Mouse (Mus musculus) bone marrow, adult 2 months (tissue): ENCODE measurements around the gene Cubn.

Source experiments
- CTCF ChIP-seq: fragments of 200-500 bp; IDR thresholded peaks from 2 replicates; pipeline ENCODE4 v1.5.1; 2011; ENCODE audit warnings: low read length, control low read depth; ENCODE audit not compliant: control insufficient read depth, insufficient read depth
- POLR2A ChIP-seq: fragments of 200-500 bp; IDR thresholded peaks from 2 replicates; pipeline ENCODE4 v1.6.1; 2011; ENCODE audit warnings: low read depth, mild to moderate bottlenecking, control low read depth, low read length, borderline replicate concordance; ENCODE audit not compliant: control insufficient read depth

DNA sequence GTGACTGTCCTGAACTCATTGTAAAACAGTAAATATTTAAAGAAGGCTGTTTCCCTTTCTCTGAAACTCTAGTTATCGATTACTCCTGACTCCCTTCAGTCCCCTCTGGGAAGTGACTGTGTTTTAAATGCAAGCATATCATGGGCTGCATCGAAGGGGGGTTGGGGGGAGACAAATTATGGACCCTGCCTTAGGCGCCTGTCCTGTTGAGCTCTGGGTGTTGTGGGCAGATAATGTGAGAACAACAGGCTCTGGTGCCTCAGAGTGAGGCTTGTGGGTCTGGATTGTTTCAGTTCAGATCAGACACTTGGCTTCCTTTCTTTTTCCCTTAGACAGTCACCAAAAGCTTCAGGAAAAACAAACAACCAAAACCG, 119.8 kb downstream of the Cubn start:
- no peak for TF ChIP-seq CTCF
- no peak for TF ChIP-seq POLR2A
